1 mouse cellular context compared by ENCODE assay signal in the genomic region with DNA sequence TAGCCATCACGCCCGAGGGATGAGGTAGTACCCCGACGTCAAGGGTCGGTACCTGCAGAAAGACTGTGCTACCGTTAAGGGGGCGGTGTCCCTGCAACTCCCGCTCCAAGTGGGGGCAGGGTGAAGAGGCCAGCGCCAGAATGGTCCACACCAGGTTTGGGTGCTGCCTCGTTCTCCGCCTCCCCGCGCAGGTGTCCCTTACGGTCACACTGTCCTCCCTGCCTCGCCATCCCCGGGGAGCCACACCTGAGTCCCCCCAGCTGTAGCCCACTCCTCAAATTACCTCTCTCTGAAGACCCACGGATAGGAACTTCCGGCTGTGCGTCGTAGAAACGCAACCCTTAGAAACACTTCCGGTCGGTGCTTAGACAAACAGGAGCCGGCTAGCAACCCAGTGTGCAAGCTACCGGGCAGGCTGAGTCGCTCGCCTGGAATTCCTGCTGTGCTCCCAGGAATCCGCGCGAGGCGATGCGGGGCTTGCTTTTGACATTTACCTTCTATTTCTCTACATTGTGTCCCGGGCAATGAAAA.
TF ChIP-seq lines count a peak whose summit lies in the region.

A gene (minus strand): TSS at position 343 of the 531 bp plus-strand sequence.

TF ChIP-seq in CH12.LX, 34 proteins besides CTCF, POLR2A, EP300 and RAD21 (continued from another document):
- no peak for TF ChIP-seq ZC3H11A (IDR thresholded peaks at IDR 0.05; ENCODE audit: low read depth, low read length)
- no peak for TF ChIP-seq USF1 (IDR thresholded peaks at IDR 0.05; ENCODE audit: low read depth, low read length)
- peak; percentile 79; the same call in 1 of the 2 replicates for TF ChIP-seq KAT2A (IDR thresholded peaks at IDR 0.05; ENCODE audit: insufficient replicate concordance, low read length)
- TF ChIP-seq E2F4 (IDR thresholded peaks at IDR 0.05; ENCODE audit: insufficient replicate concordance, low read depth, low read length): peak; percentile 64; the same call in 1 of the 2 replicates
- TF ChIP-seq TBP (conservative IDR thresholded peaks at IDR 0.05; ENCODE audit: low read depth, low read length): peak; percentile 71
- no peak for TF ChIP-seq MAFK (IDR thresholded peaks at IDR 0.05; ENCODE audit: insufficient replicate concordance, low read length)
- no peak for TF ChIP-seq PAX5 (IDR thresholded peaks at IDR 0.05; ENCODE audit: low read length)
- TF ChIP-seq ETS1 (conservative IDR thresholded peaks at IDR 0.05; ENCODE audit: low read depth, low read length): no peak
- TF ChIP-seq BHLHE40 (IDR thresholded peaks at IDR 0.05; ENCODE audit: low read depth, low read length): no peak
- no peak for TF ChIP-seq JUN (IDR thresholded peaks at IDR 0.05; ENCODE audit: insufficient read depth, low read depth, low read length)
- TF ChIP-seq ELF1 (IDR thresholded peaks at IDR 0.05; ENCODE audit: low read depth, low read length): peak; percentile 77
- TF ChIP-seq MYC (IDR thresholded peaks at IDR 0.05; ENCODE audit: low read depth, low read length): no peak
- no peak for TF ChIP-seq POLR2AphosphoS2 (IDR thresholded peaks at IDR 0.05; ENCODE audit: low read depth, low read length)
- TF ChIP-seq HCFC1 (IDR thresholded peaks at IDR 0.05; ENCODE audit: low read depth, low read length): peak; percentile 93
- no peak for TF ChIP-seq ZKSCAN1 (IDR thresholded peaks at IDR 0.05; ENCODE audit: borderline replicate concordance, low read depth, low read length)
- TF ChIP-seq RCOR1 (conservative IDR thresholded peaks at IDR 0.05; ENCODE audit: low read depth, low read length): peak; percentile 85; the same call in 1 of the 2 replicates
- peak; percentile 53; the same call in 1 of the 2 replicates for TF ChIP-seq IRF4 (IDR thresholded peaks at IDR 0.05; ENCODE audit: low read depth, low read length)
- TF ChIP-seq SIN3A (IDR thresholded peaks at IDR 0.05; ENCODE audit: low read length): peak; percentile 85
- TF ChIP-seq NELFE (IDR thresholded peaks at IDR 0.05; ENCODE audit: low read depth, low read length): no peak; the same call in none of the 2 replicates
- peak; percentile 64 for TF ChIP-seq TCF12 (IDR thresholded peaks at IDR 0.05; ENCODE audit: low read depth, low read length)
- peak; percentile 77 for TF ChIP-seq MEF2A (IDR thresholded peaks at IDR 0.05; ENCODE audit: borderline replicate concordance, low read depth, low read length)
- peak; percentile 89 for TF ChIP-seq MAZ (IDR thresholded peaks at IDR 0.05; ENCODE audit: low read depth, low read length)
- no peak; the same call in 1 of the 2 replicates for TF ChIP-seq JUND (conservative IDR thresholded peaks at IDR 0.05; ENCODE audit: low read depth, low read length)
- no peak for TF ChIP-seq USF2 (conservative IDR thresholded peaks at IDR 0.05; ENCODE audit: low read depth, low read length)
- TF ChIP-seq ZMIZ1 (IDR thresholded peaks at IDR 0.05; ENCODE audit: low read depth, low read length): peak; percentile 46; the same call in 1 of the 2 replicates
- no peak for TF ChIP-seq CHD1 (IDR thresholded peaks at IDR 0.05; ENCODE audit: low read depth, low read length)
- peak; percentile 86 for TF ChIP-seq CHD2 (IDR thresholded peaks at IDR 0.05; ENCODE audit: low read length)
- no peak for TF ChIP-seq ZNF384 (IDR thresholded peaks at IDR 0.05; ENCODE audit: low read depth, low read length)
- TF ChIP-seq NRF1 (IDR thresholded peaks at IDR 0.05; ENCODE audit: low read depth, low read length): 0 out of 2 replicates have a peak, but pooled peaks have one; percentile 35
- peak; percentile 69 for TF ChIP-seq MXI1 (IDR thresholded peaks at IDR 0.05; ENCODE audit: low read depth, low read length)
